Mouse (Mus musculus) ES-E14 (cell line): ENCODE data around the gene Spata3.

Source experiments
- MAFK ChIP-seq: IDR thresholded peaks from 2 replicates; pipeline ENCODE4 v1.6.1; 2014; ENCODE audit warnings: mild to moderate bottlenecking, low read depth, low read length, inconsistent platforms; ENCODE audit not compliant: insufficient read depth
- ZC3H11A ChIP-seq: IDR thresholded peaks from 2 replicates; pipeline ENCODE4 v1.6.1; 2012; ENCODE audit warnings: low read depth, mild to moderate bottlenecking, inconsistent platforms, low read length, borderline replicate concordance
- ZNF384 ChIP-seq: IDR thresholded peaks from 2 replicates; pipeline ENCODE4 v1.6.1; 2012; ENCODE audit warnings: low read depth, low read length, inconsistent platforms

GRCm38 (mm10) chr1:86054943-86055342, 38.3 kb downstream of the Spata3 start:
- TF ChIP-seq ZC3H11A (no peak), MAFK (no peak), ZNF384 (no peak)
